Comparison of ENCODE assay signal across 18 mouse cellular contexts in the genomic region with DNA sequence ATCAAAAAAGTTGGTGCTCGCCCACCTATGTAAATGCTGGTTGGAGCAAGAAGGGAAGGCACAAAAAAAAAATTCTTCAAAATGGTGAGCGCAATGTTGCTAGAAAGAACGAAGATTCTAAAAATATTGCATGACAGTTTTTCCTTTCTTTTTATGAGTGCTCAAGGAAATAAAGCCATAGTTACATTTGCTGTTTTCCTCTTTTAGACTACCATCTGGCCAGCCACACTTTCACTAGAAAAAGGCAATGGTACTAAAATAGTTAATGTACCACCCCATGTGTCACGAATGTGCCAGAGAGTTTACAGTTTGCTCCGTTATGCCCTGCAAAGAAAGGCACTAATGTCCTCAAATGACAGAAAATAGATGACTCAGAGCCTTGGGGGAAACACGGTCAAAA. TPM values are rescaled to one million over a fixed set of nuclear protein-coding genes. Genes with fewer than 3 reads are reported as not detected.
DNase-seq lines count a peak whose midpoint lies in the region; ATAC-seq lines count a peak whose summit lies in the region.
"Had no signal": no experiment of that assay in that cellular context is flagged by ENCODE, and none has a peak within 500 bp of the region (broad histone marks: within the 10 kb centered on the region; RNA-seq: fewer than 3 reads in every experiment).

No protein-coding gene starts in this region.

- intact Hi-C loops in left cerebral cortex, postnatal 36 days (cut with DNase I) = no loop called here

- no peak for DNase-seq in frontal cortex, postnatal 10 days (ENCODE audit: low spot score in 2 of 2)
- peak; percentile 27 for DNase-seq in left cerebral cortex, adult 11 months (ENCODE audit: low spot score)
- DNase-seq in left cerebral cortex, postnatal 36 days (ENCODE audit: low spot score in 2 of 2) = no peak
- peak; percentile 35 to 62 for DNase-seq in right cerebral cortex, postnatal 10 days (ENCODE audit: low spot score in 2 of 2)
- DNase-seq in right cerebral cortex, postnatal 14 days = no peak
- DNase-seq in spleen, postnatal 36 days (ENCODE audit: low spot score in 2 of 2) = no peak
- DNase-seq in lung, postnatal 14 days = no peak
- DNase-seq: adrenal gland, postnatal 14 days; cerebellum, adult 18-20 months; cerebellum, postnatal 14 days; gastrocnemius, postnatal 14 days; heart, postnatal 14 days; kidney, adult 11 months; kidney, postnatal 14 days; lung, postnatal 36 days had no signal

- ATAC-seq in frontal cortex, adult (ENCODE audit: low TSS enrichment) = peak; percentile 87
- ATAC-seq: inflammation-experienced regulatory T-cells, adult 6 months; midbrain, embryonic 13.5 days had no signal

RNA-seq across cellular contexts. Expression of a gene that starts 45.4 kb away (rescaled TPM):
- 1 to 10 TPM; 4.1 to 4.6 TPM for total RNA-seq in left cerebral cortex, postnatal 36 days (2021)

RNA-seq across cellular contexts. Expression of a gene that starts 47.6 kb away (rescaled TPM):
- total RNA-seq in left cerebral cortex, postnatal 36 days (2021) = 10 to 100 TPM; 52.6 to 60.9 TPM

Comparison
In these comparisons a context has a peak if more than half of its experiments do, and no peak if none do; other contexts are left out.
1. DNase-seq: peak in left cerebral cortex, adult 11 months (single experiment) and right cerebral cortex, postnatal 10 days (2 of 2); none in frontal cortex, postnatal 10 days (0 of 2), left cerebral cortex, postnatal 36 days (0 of 2), right cerebral cortex, postnatal 14 days (single experiment), spleen, postnatal 36 days (0 of 2) and lung, postnatal 14 days (single experiment).